Mouse (Mus musculus) embryonic fibroblast, embryonic 13.5 days (primary cell): Measurements from ENCODE around the gene 1810010H24Rik.

ENCODE experiments used
- CTCF ChIP-seq: IDR thresholded peaks from 2 replicates; pipeline ENCODE4 v1.5.1; 2011; ENCODE audit warnings: mild to moderate bottlenecking, control low read depth, low read length, moderate library complexity, borderline replicate concordance; ENCODE audit not compliant: insufficient read depth
- POLR2A ChIP-seq: IDR thresholded peaks from 2 replicates; pipeline ENCODE4 v1.6.1; 2011; ENCODE audit warnings: low read depth, mild to moderate bottlenecking, control low read depth, low read length, moderate library complexity

GRCm38 (mm10) chr11:107018606-107019005 is 6.9 kb upstream of the 1810010H24Rik start:
- peak; percentile 59; the same call in 1 of the 2 replicates for TF ChIP-seq CTCF
- TF ChIP-seq POLR2A: no peak
